10 mouse cellular contexts compared by ENCODE assay signal in genomic region chr19:11820211-11820610, GRCm38 (mm10). TPM values are rescaled to one million over a fixed set of nuclear protein-coding genes. Genes with fewer than 3 reads are reported as not detected.
DNase-seq lines count a peak whose midpoint lies in the region; ATAC-seq and TF ChIP-seq lines count a peak whose summit lies in the region.
"Had no signal": no experiment of that assay in that cellular context is flagged by ENCODE, and none has a peak within 500 bp of the region (broad histone marks: within the 10 kb centered on the region; RNA-seq: fewer than 3 reads in every experiment).

No protein-coding gene starts in this region.

- no peaks in the 10 kb centered on the region for H3K79me2 ChIP-seq in CH12.LX (replicated peaks; ENCODE audit: control insufficient read depth, extremely low read depth, insufficient read depth, poor library complexity, severe bottlenecking)

- 31% methylated on average over 6 of the region's 6 CpGs for WGBS in forebrain, embryonic 13.5 days
- WGBS in liver, embryonic 13.5 days (ENCODE audit: insufficient replicate concordance): 29% methylated on average over 6 of the region's 6 CpGs

- TF ChIP-seq RAD21 in CH12.LX (IDR thresholded peaks at IDR 0.05; ENCODE audit: low read depth, low read length): peak; percentile 3

- dilution Hi-C loops in CH12.LX (cut with MboI; ENCODE audit: extremely low pct_ligation_motif_present, extremely low pct_unique_long_range_greater_than_20kb, low sequenced_read_pairs): no loop called here

- no peak for TF ChIP-seq EP300 in CH12.LX (IDR thresholded peaks at IDR 0.05; ENCODE audit: low read length)

- ATAC-seq in cerebellum, adult (ENCODE audit: insufficient number of reproducible peaks, low FRiP score, low TSS enrichment): no peak
- no peak for ATAC-seq in forebrain, embryonic 13.5 days
- ATAC-seq in liver, embryonic 13.5 days (ENCODE audit: low read depth): no peak

- peaks cover 0 to 10% of the 10 kb centered on the region in 2 experiments; a peak in 1 of 4 replicates for H3K4me1 ChIP-seq in CH12.LX (ENCODE audit: control insufficient read depth in 1 of 2, insufficient read depth in 2 of 2)
- H3K4me1 ChIP-seq in forebrain, embryonic 13.5 days: peaks cover 12% of the 10 kb centered on the region
- H3K4me1 ChIP-seq in liver, embryonic 13.5 days (replicated peaks): peaks cover 6% of the 10 kb centered on the region

- no peak for TF ChIP-seq POLR2A in CH12.LX (IDR thresholded peaks at IDR 0.05; ENCODE audit: low read depth, low read length)

- intact Hi-C loops in left cerebral cortex, postnatal 25 days (cut with DNase I): no loop called here

- DNase-seq in cerebellum, adult 11 months: peak; percentile 27
- peak; percentile 11 for DNase-seq in CH12.LX (ENCODE audit: extremely low read depth)
- DNase-seq in liver, embryonic 13.5 days: no peak
- no peak for DNase-seq in T-cell, adult 2 months (ENCODE audit: low spot score)
- no peak for DNase-seq in right cerebral cortex, adult 18-20 months
- DNase-seq in left cerebral cortex, postnatal 25 days (ENCODE audit: low spot score in 2 of 2): no peak

- H3K27ac ChIP-seq in CH12.LX (ENCODE audit: insufficient read depth, low read depth): no peak overlapping the region
- no peak overlapping the region for H3K27ac ChIP-seq in forebrain, embryonic 13.5 days
- no peak overlapping the region for H3K27ac ChIP-seq in liver, embryonic 13.5 days

- in situ Hi-C loops in CH12.LX (cut with MboI; ENCODE audit: low pct_ligation_motif_present, low pct_unique_long_range_greater_than_20kb, low sequenced_read_pairs): no loop called here

- H3K27me3 ChIP-seq in CH12.LX (replicated peaks): peaks cover 47% of the 10 kb centered on the region
- peaks cover 45% of the 10 kb centered on the region for H3K27me3 ChIP-seq in forebrain, embryonic 13.5 days
- H3K27me3 ChIP-seq in liver, embryonic 13.5 days: peaks cover 55% of the 10 kb centered on the region

- H3K4me3 ChIP-seq in CH12.LX (replicated peaks in 1 of 3; ENCODE audit: low read depth in 2 of 3, low read length in 2 of 3, poor library complexity in 1 of 3): no peak overlapping the region
- peak overlapping the region; percentile 64; the same call in 1 of the 2 replicates for H3K4me3 ChIP-seq in forebrain, embryonic 13.5 days
- H3K4me3 ChIP-seq in liver, embryonic 13.5 days (replicated peaks): no peak overlapping the region

- no peak overlapping the region for H3K9ac ChIP-seq in CH12.LX (ENCODE audit: insufficient read depth, low read depth)
- no peak overlapping the region for H3K9ac ChIP-seq in forebrain, embryonic 13.5 days
- no peak overlapping the region for H3K9ac ChIP-seq in liver, embryonic 13.5 days

- peak overlapping the region; percentile 95; the same call in 1 of the 2 replicates for H3K4me2 ChIP-seq in CH12.LX (ENCODE audit: insufficient read depth, low read depth, poor library complexity, severe bottlenecking)
- H3K4me2 ChIP-seq in forebrain, embryonic 13.5 days: peak overlapping the region; percentile 95
- peak overlapping the region; percentile 76; the same call in 1 of the 2 replicates for H3K4me2 ChIP-seq in liver, embryonic 13.5 days

- H3K9me3 ChIP-seq in CH12.LX (replicated peaks; ENCODE audit: low read length): no peaks in the 10 kb centered on the region
- no peaks in the 10 kb centered on the region for H3K9me3 ChIP-seq in forebrain, embryonic 13.5 days (replicated peaks)
- H3K9me3 ChIP-seq in liver, embryonic 13.5 days (replicated peaks): no peaks in the 10 kb centered on the region

- TF ChIP-seq CTCF in CH12.LX (conservative IDR thresholded peaks at IDR 0.05 in 1 of 2, IDR thresholded peaks at IDR 0.05 in 1 of 2; ENCODE audit: low read depth in 2 of 2, low read length in 2 of 2): peak in 1 of 2 experiments; percentile 37; a peak in 2 of 4 replicates

- H3K36me3 ChIP-seq in CH12.LX (replicated peaks in 1 of 2; ENCODE audit: control insufficient read depth in 1 of 2, insufficient read depth in 1 of 2, low read length in 1 of 2): no peaks in the 10 kb centered on the region
- H3K36me3 ChIP-seq in forebrain, embryonic 13.5 days (ENCODE audit: poor library complexity, severe bottlenecking): no peaks in the 10 kb centered on the region
- H3K36me3 ChIP-seq in liver, embryonic 13.5 days: no peaks in the 10 kb centered on the region

TF ChIP-seq in CH12.LX, 34 proteins besides CTCF, POLR2A, EP300 and RAD21:
- TF ChIP-seq ELF1 (IDR thresholded peaks at IDR 0.05; ENCODE audit: low read depth, low read length) (no peak), TBP (conservative IDR thresholded peaks at IDR 0.05; ENCODE audit: low read depth, low read length) (no peak), HCFC1 (IDR thresholded peaks at IDR 0.05; ENCODE audit: low read depth, low read length) (no peak), ZC3H11A (IDR thresholded peaks at IDR 0.05; ENCODE audit: low read depth, low read length) (no peak), NELFE (IDR thresholded peaks at IDR 0.05; ENCODE audit: low read depth, low read length) (no peak), NRF1 (IDR thresholded peaks at IDR 0.05; ENCODE audit: low read depth, low read length) (no peak)

RNA-seq across cellular contexts. Expression of gene Stx3, which starts 1.0 kb away (rescaled TPM):
- total RNA-seq in CH12.LX (2012; rRNA removed) (0.84 and 1.4 TPM in 2 replicates), CH12.LX (2014; rRNA removed) (0.16 TPM in 1 of 2 replicates, not detected in the other)
- polyA plus RNA-seq in CH12.LX (2012; ENCODE audit: insufficient read length, low read depth): 4.7 and 5.0 TPM in 2 replicates
- polyA plus RNA-seq in forebrain, embryonic 13.5 days (2015; fragmentation: Nextera tagmentation; extraction: Ambion mirVana): 6.5 and 8.2 TPM in 2 replicates
- polyA plus RNA-seq in liver, embryonic 13.5 days (2015; fragmentation: Nextera tagmentation; extraction: Ambion mirVana): 1.9 and 2.0 TPM in 2 replicates
- total RNA-seq in left cerebral cortex, postnatal 25 days (2021): 10 to 100 TPM; 20.9 to 21.6 TPM

RNA-seq across cellular contexts. Expression of gene Olfr1417, which starts 18.8 kb away (rescaled TPM):
- total RNA-seq in CH12.LX (2012; rRNA removed) (not detected in 2 replicates), CH12.LX (2014; rRNA removed) (not detected in 2 replicates)
- not detected in 2 replicates for polyA plus RNA-seq in CH12.LX (2012; ENCODE audit: insufficient read length, low read depth)
- polyA plus RNA-seq in forebrain, embryonic 13.5 days (2015; fragmentation: Nextera tagmentation; extraction: Ambion mirVana): 0.12 TPM in 1 of 2 replicates, not detected in the other
- not detected in 2 replicates for polyA plus RNA-seq in liver, embryonic 13.5 days (2015; fragmentation: Nextera tagmentation; extraction: Ambion mirVana)
- total RNA-seq in left cerebral cortex, postnatal 25 days (2021): not detected
- polyA plus RNA-seq: gonadal fat pad, adult 2 months; testis, adult 2 months had no signal

RNA-seq across cellular contexts. Expression of gene Olfr1418, which starts 40.7 kb away (rescaled TPM):
- total RNA-seq in CH12.LX (2012; rRNA removed) (not detected in 2 replicates), CH12.LX (2014; rRNA removed) (not detected in 2 replicates)
- not detected in 2 replicates for polyA plus RNA-seq in CH12.LX (2012; ENCODE audit: insufficient read length, low read depth)
- not detected in 2 replicates for polyA plus RNA-seq in forebrain, embryonic 13.5 days (2015; fragmentation: Nextera tagmentation; extraction: Ambion mirVana)
- not detected in 2 replicates for polyA plus RNA-seq in liver, embryonic 13.5 days (2015; fragmentation: Nextera tagmentation; extraction: Ambion mirVana)
- total RNA-seq in left cerebral cortex, postnatal 25 days (2021): not detected
- polyA plus RNA-seq: gonadal fat pad, adult 2 months; testis, adult 2 months had no signal

RNA-seq across cellular contexts. Expression of gene Mrpl16, which starts 50.0 kb away (rescaled TPM):
- total RNA-seq in CH12.LX (2012; rRNA removed) (61.8 and 70.5 TPM in 2 replicates), CH12.LX (2014; rRNA removed) (74.7 and 77.3 TPM in 2 replicates)
- polyA plus RNA-seq in CH12.LX (2012; ENCODE audit: insufficient read length, low read depth): 72.8 and 79.1 TPM in 2 replicates
- 46.1 and 48.2 TPM in 2 replicates for polyA plus RNA-seq in forebrain, embryonic 13.5 days (2015; fragmentation: Nextera tagmentation; extraction: Ambion mirVana)
- 53.8 and 55.6 TPM in 2 replicates for polyA plus RNA-seq in liver, embryonic 13.5 days (2015; fragmentation: Nextera tagmentation; extraction: Ambion mirVana)
- 10 to 100 TPM; 38.4 to 39.8 TPM for total RNA-seq in left cerebral cortex, postnatal 25 days (2021)

RNA-seq across cellular contexts. Expression of gene Olfr1419, which starts 54.7 kb away (rescaled TPM):
- not detected in 2 replicates for total RNA-seq in CH12.LX (2012; rRNA removed)
- total RNA-seq in CH12.LX (2014; rRNA removed): not detected in 2 replicates
- polyA plus RNA-seq in CH12.LX (2012; ENCODE audit: insufficient read length, low read depth): not detected in 2 replicates
- polyA plus RNA-seq in forebrain, embryonic 13.5 days (2015; fragmentation: Nextera tagmentation; extraction: Ambion mirVana): not detected in 2 replicates
- polyA plus RNA-seq in liver, embryonic 13.5 days (2015; fragmentation: Nextera tagmentation; extraction: Ambion mirVana): not detected in 2 replicates
- total RNA-seq in left cerebral cortex, postnatal 25 days (2021): not detected
- polyA plus RNA-seq: gonadal fat pad, adult 2 months had no signal

Comparison
In these comparisons a context has a peak if more than half of its experiments do, and no peak if none do; other contexts are left out.
1. DNase-seq: peak in cerebellum, adult 11 months (single experiment) and CH12.LX (single experiment); none in liver, embryonic 13.5 days (single experiment), T-cell, adult 2 months (single experiment), right cerebral cortex, adult 18-20 months (single experiment) and left cerebral cortex, postnatal 25 days (0 of 2).
2. Peak in every context shown above with its lines, with median percentiles within 50 percentile points of each other: H3K4me2 ChIP-seq.